Mouse (Mus musculus): ENCODE results near the gene Agbl1. TPM values are rescaled to one million over a fixed set of nuclear protein-coding genes. Genes with fewer than 3 reads are reported as not detected.

Gene Agbl1
- polyA plus RNA-seq, 1 experiment from 2014 or later, result not detected

DNA sequence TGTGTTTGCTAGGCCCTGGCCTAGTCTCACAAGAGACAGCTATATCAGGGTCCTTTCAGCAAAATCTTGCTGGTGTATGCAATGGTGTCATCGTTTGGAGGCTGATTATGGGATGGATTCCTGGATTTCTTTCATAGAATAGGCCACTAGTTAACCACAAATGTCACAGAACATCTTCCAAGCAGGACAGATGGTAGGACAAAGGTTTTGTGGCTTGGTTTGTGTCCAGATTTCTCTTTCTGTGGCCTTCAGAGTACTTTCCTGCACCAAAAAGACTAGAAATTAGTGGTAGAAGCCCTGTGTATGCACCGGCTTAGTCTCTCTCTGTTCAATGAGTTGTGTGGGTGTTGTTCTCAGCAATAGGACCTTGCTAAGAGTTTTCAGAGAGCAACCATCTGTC is 590.9 kb downstream of the Agbl1 start:
- no peak for ATAC-seq (ENCODE audit: low FRiP score, low TSS enrichment)
- no peaks in the 10 kb centered on the region for H3K36me3 ChIP-seq (ENCODE audit: control insufficient read depth, insufficient read depth, low read length)
- H3K27me3 ChIP-seq (ENCODE audit: control insufficient read depth, insufficient read depth, low read length), result no peaks in the 10 kb centered on the region
- no peak overlapping the region for H3K9ac ChIP-seq (ENCODE audit: low read length)
- H3K4me2 ChIP-seq (replicated peaks; ENCODE audit: low read depth), result no peak overlapping the region
- DNase-seq (ENCODE audit: low spot score), result no peak
- no peak for TF ChIP-seq CTCF (IDR thresholded peaks at IDR 0.05; ENCODE audit: low read depth)
- TF ChIP-seq EP300 (optimal IDR thresholded peaks at IDR 0.05), result no peak
- H3K4me1 ChIP-seq (replicated peaks; ENCODE audit: control insufficient read depth, insufficient read depth), result no peaks in the 10 kb centered on the region
- no peaks in the 10 kb centered on the region for H3K9me3 ChIP-seq (ENCODE audit: control insufficient read depth, low read length)
- 69% methylated on average over 2 of the region's 2 CpGs for WGBS
- no peak overlapping the region for H3K4me3 ChIP-seq (ENCODE audit: low read depth, low read length)
- no peak overlapping the region for H3K27ac ChIP-seq (replicated peaks)

- no peak overlapping the region for H3K9ac ChIP-seq (ENCODE audit: low read length)
- no peak for ATAC-seq (ENCODE audit: low FRiP score, low TSS enrichment)
- WGBS, result 82% methylated on average over 3 of the region's 3 CpGs
Observed at GRCm38 (mm10) chr7:76842146-76842545, 612.5 kb downstream of the Agbl1 start.

GRCm38 (mm10) chr7:76889416-76890209 is 659.9 kb downstream of the Agbl1 start:
- Histone ChIP-seq H3K4me1 (replicated peaks; ENCODE audit: control insufficient read depth, insufficient read depth) (no peaks in the 10 kb centered on the region), H3K9ac (ENCODE audit: low read length) (no peak overlapping the region), H3K27ac (replicated peaks) (no peak overlapping the region), H3K36me3 (ENCODE audit: control insufficient read depth, insufficient read depth, low read length) (no peaks in the 10 kb centered on the region), H3K4me2 (replicated peaks; ENCODE audit: low read depth) (no peak overlapping the region), H3K9me3 (ENCODE audit: control insufficient read depth, low read length) (no peaks in the 10 kb centered on the region), H3K4me3 (ENCODE audit: low read depth, low read length) (no peak overlapping the region), H3K27me3 (ENCODE audit: control insufficient read depth, insufficient read depth, low read length) (no peaks in the 10 kb centered on the region)
- ATAC-seq (ENCODE audit: low FRiP score, low TSS enrichment), result no peak
- no peak for TF ChIP-seq CTCF (IDR thresholded peaks at IDR 0.05; ENCODE audit: low read depth)
- TF ChIP-seq EP300 (optimal IDR thresholded peaks at IDR 0.05), result no peak
- WGBS, result 81% methylated on average over 22 of the region's 22 CpGs
- DNase-seq (ENCODE audit: low spot score), result no peak

More at GRCm38 (mm10) chr7:76842146-76842545, 612.5 kb downstream of the Agbl1 start:
- DNase-seq (ENCODE audit: low spot score), result no peak
- TF ChIP-seq EP300 (optimal IDR thresholded peaks at IDR 0.05), result no peak
- TF ChIP-seq CTCF (IDR thresholded peaks at IDR 0.05; ENCODE audit: low read depth), result no peak
- Histone ChIP-seq H3K27me3 (ENCODE audit: control insufficient read depth, insufficient read depth, low read length) (no peaks in the 10 kb centered on the region), H3K4me2 (replicated peaks; ENCODE audit: low read depth) (no peak overlapping the region), H3K4me1 (replicated peaks; ENCODE audit: control insufficient read depth, insufficient read depth) (no peaks in the 10 kb centered on the region), H3K36me3 (ENCODE audit: control insufficient read depth, insufficient read depth, low read length) (no peaks in the 10 kb centered on the region), H3K4me3 (ENCODE audit: low read depth, low read length) (no peak overlapping the region), H3K9me3 (ENCODE audit: control insufficient read depth, low read length) (no peaks in the 10 kb centered on the region), H3K27ac (replicated peaks) (no peak overlapping the region)

GRCm38 (mm10) chr7:76904096-76904495 is 674.4 kb downstream of the Agbl1 start:
- WGBS, result 81% methylated on average over 1 of the region's 1 CpGs
- no peak overlapping the region for H3K9ac ChIP-seq (ENCODE audit: low read length)
- H3K36me3 ChIP-seq (ENCODE audit: control insufficient read depth, insufficient read depth, low read length), result no peaks in the 10 kb centered on the region
- H3K27ac ChIP-seq (replicated peaks), result no peak overlapping the region
- ATAC-seq (ENCODE audit: low FRiP score, low TSS enrichment), result no peak
- no peaks in the 10 kb centered on the region for H3K27me3 ChIP-seq (ENCODE audit: control insufficient read depth, insufficient read depth, low read length)
- no peak for TF ChIP-seq CTCF (IDR thresholded peaks at IDR 0.05; ENCODE audit: low read depth)
- TF ChIP-seq EP300 (optimal IDR thresholded peaks at IDR 0.05), result no peak
- H3K4me1 ChIP-seq (replicated peaks; ENCODE audit: control insufficient read depth, insufficient read depth), result no peaks in the 10 kb centered on the region
- DNase-seq (ENCODE audit: low spot score), result no peak
- H3K4me2 ChIP-seq (replicated peaks; ENCODE audit: low read depth), result no peak overlapping the region
- H3K9me3 ChIP-seq (ENCODE audit: control insufficient read depth, low read length), result no peaks in the 10 kb centered on the region
- H3K4me3 ChIP-seq (ENCODE audit: low read depth, low read length), result no peak overlapping the region

GRCm38 (mm10) chr7:76911672-76912071 is 682.0 kb downstream of the Agbl1 start:
- Histone ChIP-seq H3K4me1 (replicated peaks; ENCODE audit: control insufficient read depth, insufficient read depth) (no peaks in the 10 kb centered on the region), H3K9me3 (ENCODE audit: control insufficient read depth, low read length) (no peaks in the 10 kb centered on the region), H3K27ac (replicated peaks) (no peak overlapping the region), H3K36me3 (ENCODE audit: control insufficient read depth, insufficient read depth, low read length) (no peaks in the 10 kb centered on the region), H3K9ac (ENCODE audit: low read length) (no peak overlapping the region), H3K27me3 (ENCODE audit: control insufficient read depth, insufficient read depth, low read length) (no peaks in the 10 kb centered on the region), H3K4me3 (ENCODE audit: low read depth, low read length) (no peak overlapping the region), H3K4me2 (replicated peaks; ENCODE audit: low read depth) (no peak overlapping the region)
- TF ChIP-seq EP300 (optimal IDR thresholded peaks at IDR 0.05) (no peak), CTCF (IDR thresholded peaks at IDR 0.05; ENCODE audit: low read depth) (no peak)
- ATAC-seq (ENCODE audit: low FRiP score, low TSS enrichment) (no peak), DNase-seq (ENCODE audit: low spot score) (no peak)
- WGBS, result 86% methylated on average over 5 of the region's 5 CpGs

- no peak overlapping the region for H3K4me3 ChIP-seq (ENCODE audit: low read depth, low read length)
- H3K27me3 ChIP-seq (ENCODE audit: control insufficient read depth, insufficient read depth, low read length), result no peaks in the 10 kb centered on the region
- ATAC-seq (ENCODE audit: low FRiP score, low TSS enrichment), result no peak
- H3K36me3 ChIP-seq (ENCODE audit: control insufficient read depth, insufficient read depth, low read length), result no peaks in the 10 kb centered on the region
- H3K9me3 ChIP-seq (ENCODE audit: control insufficient read depth, low read length), result no peaks in the 10 kb centered on the region
- H3K4me2 ChIP-seq (replicated peaks; ENCODE audit: low read depth), result no peak overlapping the region
- H3K9ac ChIP-seq (ENCODE audit: low read length), result no peak overlapping the region
- no peak for DNase-seq (ENCODE audit: low spot score)
- no peaks in the 10 kb centered on the region for H3K4me1 ChIP-seq (replicated peaks; ENCODE audit: control insufficient read depth, insufficient read depth)
- no peak for TF ChIP-seq EP300 (optimal IDR thresholded peaks at IDR 0.05)
- no peak for TF ChIP-seq CTCF (IDR thresholded peaks at IDR 0.05; ENCODE audit: low read depth)
- H3K27ac ChIP-seq (replicated peaks), result no peak overlapping the region
Observed at GRCm38 (mm10) chr7:76918871-76919270, 689.2 kb downstream of the Agbl1 start.
